Mouse (Mus musculus): ENCODE results near the gene Vcpkmt. TPM values are rescaled to one million over a fixed set of nuclear protein-coding genes. Genes with fewer than 3 reads are reported as not detected.

Vcpkmt gene
- 9.6 and 12.5 TPM in 2 replicates for polyA plus RNA-seq (2012)

GRCm38 (mm10) chr12:69582613-69583269 lies at the start of gene Vcpkmt:
TSS of gene Vcpkmt (minus strand) at chr12:69583028.

Other genes with a start within 250 kb of the Vcpkmt start
- 3.5 and 4.8 TPM in 2 replicates for gene Nemf, start 225.9 kb downstream of the Vcpkmt start, polyA plus RNA-seq (2012)
- 291 and 319 TPM in 2 replicates for gene Arf6, start 210.9 kb downstream of the Vcpkmt start, polyA plus RNA-seq (2012)
- 1.7 and 3.2 TPM in 2 replicates for gene Gm9887, start 210.6 kb downstream of the Vcpkmt start, polyA plus RNA-seq (2012)
- gene Sos2, start 98.8 kb upstream of the Vcpkmt start, polyA plus RNA-seq (2012) = 11.8 and 13.9 TPM in 2 replicates
- 1.6 and 2.0 TPM in 2 replicates for gene L2hgdh, start 141.8 kb upstream of the Vcpkmt start, polyA plus RNA-seq (2012)
- 6.3 and 7.5 TPM in 2 replicates for gene Atp5s, start 141.9 kb upstream of the Vcpkmt start, polyA plus RNA-seq (2012)
- not detected in 2 replicates for gene Cdkl1, start 208.2 kb upstream of the Vcpkmt start, polyA plus RNA-seq (2012)